In genomic region chr14:8608559-8609171, GRCm38 (mm10) we compare ENCODE assay signal across 9 mouse cellular contexts. TPM values are rescaled to one million over a fixed set of nuclear protein-coding genes. Genes with fewer than 3 reads are reported as not detected.
DNase-seq lines count a peak whose midpoint lies in the region; ATAC-seq and TF ChIP-seq lines count a peak whose summit lies in the region.
"Had no signal": no experiment of that assay in that cellular context is flagged by ENCODE, and none has a peak within 500 bp of the region (broad histone marks: within the 10 kb centered on the region; RNA-seq: fewer than 3 reads in every experiment).

No protein-coding gene starts in this region.

- intact Hi-C loops in heart, adult 2 months (cut with DNase I) = loop anchor here (2.0 kb wide), 1 partner anchor 92 kb away; no protein-coding TSS in a partner anchor

- no peaks in the 10 kb centered on the region for H3K79me2 ChIP-seq in heart, adult 2 months (replicated peaks; ENCODE audit: control insufficient read depth, insufficient read depth, low read length)

- no peaks in the 10 kb centered on the region for H3K9me3 ChIP-seq in heart, embryonic 10.5 days
- no peaks in the 10 kb centered on the region for H3K9me3 ChIP-seq in embryonic facial prominence, embryonic 13.5 days
- H3K9me3 ChIP-seq in hindbrain, embryonic 12.5 days (replicated peaks) = no peaks in the 10 kb centered on the region
- H3K9me3 ChIP-seq in midbrain, embryonic 12.5 days = no peaks in the 10 kb centered on the region
- H3K9me3 ChIP-seq: megakaryocyte, embryonic 14.5 days had no signal

- no peak for TF ChIP-seq POLR2A in heart, adult 2 months (IDR thresholded peaks at IDR 0.05; ENCODE audit: insufficient read depth, low read depth, low read length)

- no peaks in the 10 kb centered on the region for H3K27me3 ChIP-seq in heart, adult 2 months (ENCODE audit: control insufficient read depth, insufficient read depth, low read length)
- no peaks in the 10 kb centered on the region for H3K27me3 ChIP-seq in heart, embryonic 10.5 days (ENCODE audit: insufficient read depth, poor library complexity, severe bottlenecking)
- H3K27me3 ChIP-seq in embryonic facial prominence, embryonic 13.5 days = no peaks in the 10 kb centered on the region
- H3K27me3 ChIP-seq in hindbrain, embryonic 12.5 days = no peaks in the 10 kb centered on the region
- no peaks in the 10 kb centered on the region for H3K27me3 ChIP-seq in midbrain, embryonic 12.5 days
- H3K27me3 ChIP-seq: megakaryocyte, embryonic 14.5 days had no signal

- H3K4me3 ChIP-seq in heart, adult 2 months = no peak overlapping the region
- no peak overlapping the region for H3K4me3 ChIP-seq in heart, embryonic 10.5 days
- no peak overlapping the region for H3K4me3 ChIP-seq in embryonic facial prominence, embryonic 13.5 days
- no peak overlapping the region for H3K4me3 ChIP-seq in hindbrain, embryonic 12.5 days
- no peak overlapping the region for H3K4me3 ChIP-seq in midbrain, embryonic 12.5 days
- H3K4me3 ChIP-seq: megakaryocyte, embryonic 14.5 days had no signal

- peak; percentile 28 to 51 for DNase-seq in heart, adult 2 months
- no peak for DNase-seq in heart, embryonic 10.5 days (ENCODE audit: low spot score)
- peak; percentile 66 for DNase-seq in adrenal gland, postnatal 14 days
- DNase-seq in layer of hippocampus, postnatal 25 days (ENCODE audit: extremely low spot score in 1 of 2, low spot score in 1 of 2) = peak; percentile 48 to 73
- peak; percentile 23 for DNase-seq in telencephalon, adult 2 months (ENCODE audit: low read depth, low spot score)

- peak; percentile 84 for TF ChIP-seq CTCF in heart, adult 2 months (IDR thresholded peaks at IDR 0.05)

- H3K4me2 ChIP-seq in embryonic facial prominence, embryonic 13.5 days = no peak overlapping the region
- no peak overlapping the region for H3K4me2 ChIP-seq in hindbrain, embryonic 12.5 days (replicated peaks)
- H3K4me2 ChIP-seq in midbrain, embryonic 12.5 days (replicated peaks) = no peak overlapping the region

- no peak overlapping the region for H3K9ac ChIP-seq in heart, adult 2 months (ENCODE audit: low read depth, low read length)
- no peak overlapping the region for H3K9ac ChIP-seq in embryonic facial prominence, embryonic 13.5 days
- no peak overlapping the region for H3K9ac ChIP-seq in hindbrain, embryonic 12.5 days
- H3K9ac ChIP-seq in midbrain, embryonic 12.5 days (replicated peaks) = no peak overlapping the region

- H3K4me1 ChIP-seq in heart, adult 2 months (ENCODE audit: control insufficient read depth, insufficient read depth, low read length) = no peaks in the 10 kb centered on the region
- H3K4me1 ChIP-seq in heart, embryonic 10.5 days = no peaks in the 10 kb centered on the region
- H3K4me1 ChIP-seq in embryonic facial prominence, embryonic 13.5 days = peaks cover 2% of the 10 kb centered on the region; the same call in 1 of the 2 replicates
- peaks cover 2% of the 10 kb centered on the region; the same call in 1 of the 2 replicates for H3K4me1 ChIP-seq in hindbrain, embryonic 12.5 days
- H3K4me1 ChIP-seq in midbrain, embryonic 12.5 days = no peaks in the 10 kb centered on the region
- H3K4me1 ChIP-seq: megakaryocyte, embryonic 14.5 days had no signal

- no peaks in the 10 kb centered on the region for H3K36me3 ChIP-seq in heart, adult 2 months (ENCODE audit: control insufficient read depth, insufficient read depth, low read length)
- no peaks in the 10 kb centered on the region for H3K36me3 ChIP-seq in heart, embryonic 10.5 days
- no peaks in the 10 kb centered on the region for H3K36me3 ChIP-seq in embryonic facial prominence, embryonic 13.5 days
- no peaks in the 10 kb centered on the region for H3K36me3 ChIP-seq in hindbrain, embryonic 12.5 days
- H3K36me3 ChIP-seq in midbrain, embryonic 12.5 days = no peaks in the 10 kb centered on the region

- 0 out of 2 replicates have a peak, but pooled peaks have one; percentile 57 for TF ChIP-seq EP300 in heart, adult 2 months (IDR thresholded peaks at IDR 0.05; ENCODE audit: insufficient read depth, low read depth, low read length)

- 7% methylated on average over 3 of the region's 3 CpGs for WGBS in heart, adult 2 months
- 4% methylated on average over 3 of the region's 3 CpGs for WGBS in heart, embryonic 10.5 days
- 1% methylated on average over 3 of the region's 3 CpGs for WGBS in embryonic facial prominence, embryonic 13.5 days
- WGBS in hindbrain, embryonic 12.5 days = 2% methylated on average over 3 of the region's 3 CpGs
- WGBS in midbrain, embryonic 12.5 days = 5% methylated on average over 3 of the region's 3 CpGs

- ATAC-seq in embryonic facial prominence, embryonic 13.5 days (ENCODE audit: insufficient number of reproducible peaks, insufficient read depth, low FRiP score, low TSS enrichment, low read depth) = no peak
- ATAC-seq in hindbrain, embryonic 12.5 days (ENCODE audit: low FRiP score) = peak; percentile 80; the same call in 1 of the 2 replicates
- ATAC-seq in midbrain, embryonic 12.5 days (ENCODE audit: low FRiP score, low read depth) = 0 out of 2 replicates have a peak, but pooled peaks have one; percentile 65

- H3K27ac ChIP-seq in heart, adult 2 months = no peak overlapping the region
- H3K27ac ChIP-seq in heart, embryonic 10.5 days = no peak overlapping the region
- H3K27ac ChIP-seq in embryonic facial prominence, embryonic 13.5 days = 0 out of 2 replicates have a peak overlapping the region, but pooled peaks have one; percentile 48
- no peak overlapping the region for H3K27ac ChIP-seq in hindbrain, embryonic 12.5 days
- no peak overlapping the region for H3K27ac ChIP-seq in midbrain, embryonic 12.5 days (replicated peaks)

RNA-seq across cellular contexts. Expression of gene 4930452B06Rik, which starts 57.4 kb away (rescaled TPM):
- total RNA-seq in heart, adult 2 months (2021) = 1 to 10 TPM; 1.6 to 2.3 TPM
- polyA plus RNA-seq in heart, adult 2 months (2012; rRNA removed) = 0.47 and 2.7 TPM in 2 replicates
- 14.0 and 20.5 TPM in 2 replicates for polyA plus RNA-seq in heart, embryonic 10.5 days (2016; fragmentation: Nextera tagmentation; extraction: Ambion mirVana)
- total RNA-seq in adrenal gland, postnatal 14 days (2021) = 1.7 and 2.7 TPM in 2 replicates
- polyA plus RNA-seq in embryonic facial prominence, embryonic 13.5 days (2015; fragmentation: Nextera tagmentation; extraction: Ambion mirVana) = 6.2 and 6.7 TPM in 2 replicates
- 7.7 and 9.1 TPM in 2 replicates for polyA plus RNA-seq in hindbrain, embryonic 12.5 days (2016; fragmentation: Nextera tagmentation; extraction: Ambion mirVana)
- total RNA-seq in layer of hippocampus, postnatal 25 days (2021) = 1 to 10 TPM; 4.6 to 5.2 TPM
- 9.1 and 9.8 TPM in 2 replicates for polyA plus RNA-seq in midbrain, embryonic 12.5 days (2016; fragmentation: Nextera tagmentation; extraction: Ambion mirVana)
